Mouse (Mus musculus) 3134 (cell line): Measurements from ENCODE around the gene Gm28845.
A peak's percentile ranks its signal among the peaks of the same experiment; 100 is the strongest.

ENCODE experiments used
- DNase-seq: peaks from one replicate; pipeline ENCODE4 v3.0.0-alpha.2; 2011; ENCODE audit warnings: low spot score; ENCODE audit not compliant: insufficient read length; ENCODE audit errors: extremely low read depth

Gm28845 gene

GRCm38 (mm10) chr1:65119438-65119837 lies at the start of gene Gm28845:
Gene Gm28845 (minus strand): TSS chr1:65119558.
- DNase-seq, result no peak

- DNase-seq, result no peak
These were observed 48.1 kb upstream of the Gm28845 start for GRCm38 (mm10) chr1:65167496-65167895.

GRCm38 (mm10) chr1:65162210-65162609 lies 42.9 kb upstream of the Gm28845 start:
- DNase-seq, result no peak

- no peak for DNase-seq
These were observed 36.8 kb upstream of the Gm28845 start for GRCm38 (mm10) chr1:65156111-65156510.

- DNase-seq, result peak; percentile 60
These were observed 35.5 kb upstream of the Gm28845 start for GRCm38 (mm10) chr1:65154814-65155213.

GRCm38 (mm10) chr1:65147971-65148370 lies 28.6 kb upstream of the Gm28845 start:
- peak; percentile 9 for DNase-seq

- DNase-seq, result no peak
These were observed 28.0 kb upstream of the Gm28845 start for GRCm38 (mm10) chr1:65147326-65147725.

- no peak for DNase-seq
These were observed 27.2 kb upstream of the Gm28845 start for GRCm38 (mm10) chr1:65146601-65147000.

- DNase-seq, result no peak
These were observed 25.4 kb upstream of the Gm28845 start for GRCm38 (mm10) chr1:65144783-65145182.

- DNase-seq, result no peak
These were observed 18.2 kb upstream of the Gm28845 start for GRCm38 (mm10) chr1:65137560-65137959.

GRCm38 (mm10) chr1:65132833-65133232 lies 13.5 kb upstream of the Gm28845 start:
- no peak for DNase-seq

GRCm38 (mm10) chr1:65131671-65132070 lies 12.3 kb upstream of the Gm28845 start:
- no peak for DNase-seq

- no peak for DNase-seq
These were observed 10.9 kb upstream of the Gm28845 start for GRCm38 (mm10) chr1:65130226-65130625.

GRCm38 (mm10) chr1:65129634-65130180 lies 10.3 kb upstream of the Gm28845 start:
- no peak for DNase-seq

- DNase-seq, result no peak
These were observed 3.4 kb upstream of the Gm28845 start, which contains the start of gene D630023F18Rik for GRCm38 (mm10) chr1:65122574-65123372. Gene D630023F18Rik (minus strand): TSS chr1:65123214.

GRCm38 (mm10) chr1:65118150-65118913 lies 1.0 kb downstream of the Gm28845 start:
- no peak for DNase-seq

- DNase-seq, result peak; percentile 57
These were observed 5.7 kb downstream of the Gm28845 start for GRCm38 (mm10) chr1:65113536-65114172.

GRCm38 (mm10) chr1:65112807-65113196 lies 6.6 kb downstream of the Gm28845 start:
- peak; percentile 56 for DNase-seq

GRCm38 (mm10) chr1:65112031-65112806 lies 7.1 kb downstream of the Gm28845 start:
- peak; percentile 25 for DNase-seq

- no peak for DNase-seq
These were observed 9.5 kb downstream of the Gm28845 start for GRCm38 (mm10) chr1:65109756-65110435.
